Mouse (Mus musculus) lung, adult 2 months (tissue): ENCODE measurements at regions not wholly inside any gene's neighbourhood (a gene's known extent, or its start where the extent isn't known, plus 50 kb on each side); places are given as distances from the start of the nearest gene placed in this dataset.

ENCODE experiments used
- DNase-seq: peaks from one replicate; pipeline ENCODE4 v3.0.0; 2022
- H3K4me1 ChIP-seq: fragments of 200-500 bp; 2 replicates; pipeline ENCODE4 v1.6.1; 2011; ENCODE audit warnings: low read length; ENCODE audit not compliant: control insufficient read depth, insufficient read depth
- H3K4me3 ChIP-seq: fragments of 200-500 bp; replicated peaks from 2 replicates; pipeline ENCODE3; 2011; ENCODE audit warnings: low read depth, mild to moderate bottlenecking, control low read depth, low read length; ENCODE audit errors: extremely low read depth
- CTCF ChIP-seq: fragments of 200-500 bp; IDR thresholded peaks from 2 replicates; pipeline ENCODE4 v1.5.1; 2011; ENCODE audit warnings: mild to moderate bottlenecking, low read length, control low read depth; ENCODE audit not compliant: insufficient read depth
- POLR2A ChIP-seq: fragments of 200-500 bp; IDR thresholded peaks from 2 replicates; pipeline ENCODE4 v1.6.1; 2011; ENCODE audit warnings: low read depth, mild to moderate bottlenecking, control low read depth, low read length, borderline replicate concordance; ENCODE audit errors: extremely low read depth
- WGBS: fragments of 180-500 bp; shearing (Covaris S2); methylation state at CpG from one replicate; pipeline ENCODE4 v1.1.7; 2018; 5-methylcytosine and 5-hydroxymethylcytosine counted together

- WGBS, result 41% methylated on average over 4 of the region's 4 CpGs
- TF ChIP-seq POLR2A (no peak), CTCF (no peak)
- H3K4me1 ChIP-seq, result no peaks in the 10 kb centered on the region
- no peak overlapping the region for H3K4me3 ChIP-seq
- no peak for DNase-seq
Measured at GRCm38 (mm10) chr9:26548328-26548922, 185.1 kb upstream of the B3gat1 start.

GRCm38 (mm10) chr9:26549118-26549517 is 184.4 kb upstream of the B3gat1 start:
- WGBS, result 61% methylated on average over 4 of the region's 4 CpGs
- DNase-seq, result no peak
- Histone ChIP-seq H3K4me1 (no peaks in the 10 kb centered on the region), H3K4me3 (no peak overlapping the region)
- TF ChIP-seq CTCF (no peak), POLR2A (no peak)

GRCm38 (mm10) chr9:26549551-26549950 is 184.0 kb upstream of the B3gat1 start:
- Histone ChIP-seq H3K4me1 (no peaks in the 10 kb centered on the region), H3K4me3 (no peak overlapping the region)
- 75% methylated on average over 2 of the region's 2 CpGs for WGBS
- TF ChIP-seq CTCF (no peak), POLR2A (no peak)
- DNase-seq, result no peak

- 87% methylated on average over 6 of the region's 6 CpGs for WGBS
- TF ChIP-seq POLR2A (no peak), CTCF (no peak)
- no peak for DNase-seq
- H3K4me3 ChIP-seq, result no peak overlapping the region
- no peaks in the 10 kb centered on the region for H3K4me1 ChIP-seq
Measured at GRCm38 (mm10) chr9:26575990-26576389, 157.5 kb upstream of the B3gat1 start.

GRCm38 (mm10) chr9:26601979-26602378 is 131.5 kb upstream of the B3gat1 start:
- no peak for DNase-seq
- no peaks in the 10 kb centered on the region for H3K4me1 ChIP-seq
- WGBS, result 82% methylated on average over 1 of the region's 1 CpGs
- no peak overlapping the region for H3K4me3 ChIP-seq
- TF ChIP-seq POLR2A, result no peak
- TF ChIP-seq CTCF, result no peak

GRCm38 (mm10) chr9:26604552-26604951 is 129.0 kb upstream of the B3gat1 start:
- no peak for DNase-seq
- 75% methylated on average over 3 of the region's 3 CpGs for WGBS
- TF ChIP-seq CTCF, result no peak
- no peak for TF ChIP-seq POLR2A
- no peaks in the 10 kb centered on the region for H3K4me1 ChIP-seq
- no peak overlapping the region for H3K4me3 ChIP-seq

GRCm38 (mm10) chr9:26611711-26612437 is 121.7 kb upstream of the B3gat1 start:
- Histone ChIP-seq H3K4me3 (no peak overlapping the region), H3K4me1 (no peaks in the 10 kb centered on the region)
- no peak for TF ChIP-seq POLR2A
- no peak for TF ChIP-seq CTCF
- DNase-seq, result no peak
- WGBS, result 44% methylated on average over 6 of the region's 6 CpGs

GRCm38 (mm10) chr9:26622840-26623448 is 110.6 kb upstream of the B3gat1 start:
- TF ChIP-seq CTCF (no peak), POLR2A (no peak)
- 92% methylated on average over 1 of the region's 1 CpGs for WGBS
- H3K4me3 ChIP-seq, result no peak overlapping the region
- no peaks in the 10 kb centered on the region for H3K4me1 ChIP-seq
- no peak for DNase-seq

GRCm38 (mm10) chr9:26625171-26625937 is 108.2 kb upstream of the B3gat1 start:
- no peak overlapping the region for H3K4me3 ChIP-seq
- no peak for DNase-seq
- no peak for TF ChIP-seq POLR2A
- no peak for TF ChIP-seq CTCF
- WGBS, result 75% methylated on average over 2 of the region's 2 CpGs
- no peaks in the 10 kb centered on the region for H3K4me1 ChIP-seq
